In the genomic region with DNA sequence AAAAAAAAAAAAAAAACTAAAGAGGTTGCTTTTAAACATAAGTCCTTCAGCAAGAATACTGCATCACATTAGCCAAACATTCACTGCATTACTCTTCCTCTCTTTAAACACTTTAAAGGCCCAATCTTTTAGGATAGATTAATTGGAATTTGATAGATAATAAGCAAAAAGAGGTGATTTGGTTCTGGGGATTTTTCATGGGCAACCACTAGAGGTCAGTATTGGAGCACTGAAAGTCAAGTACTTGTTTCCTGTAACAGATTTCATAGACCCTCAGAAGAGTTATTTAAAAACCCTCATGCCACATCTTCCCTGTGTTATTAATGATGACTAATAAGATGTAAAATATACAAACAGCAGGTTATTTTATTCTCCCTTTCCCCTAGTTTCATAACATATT, we compare ENCODE assay signal across 8 mouse cellular contexts.
DNase-seq lines count a peak whose midpoint lies in the region; ATAC-seq and TF ChIP-seq lines count a peak whose summit lies in the region.

No protein-coding gene starts in this region.

- no peaks in the 10 kb centered on the region for H3K9me3 ChIP-seq in G1E (replicated peaks)

- H3K27me3 ChIP-seq in G1E (ENCODE audit: insufficient read depth, low read length), result no peaks in the 10 kb centered on the region

- no peaks in the 10 kb centered on the region for H3K4me1 ChIP-seq in G1E (ENCODE audit: insufficient read depth, low read depth, low read length)

- 0 out of 2 replicates have a peak, but pooled peaks have one; percentile 39 for TF ChIP-seq CTCF in G1E (IDR thresholded peaks at IDR 0.05; ENCODE audit: low read depth, low read length)

- no peak overlapping the region for H3K4me3 ChIP-seq in G1E (ENCODE audit: low read depth, low read length)

- ATAC-seq in G1E (ENCODE audit: extremely low read depth, insufficient number of reproducible peaks, low FRiP score, poor library complexity, severe bottlenecking), result no peak
- peak; percentile 80 for ATAC-seq in common myeloid progenitor, adult 5-6 weeks (replicated peaks; ENCODE audit: low read depth, poor library complexity, severe bottlenecking)
- ATAC-seq in erythroid progenitor cell, adult 5-6 weeks (replicated peaks; ENCODE audit: low FRiP score, poor library complexity, severe bottlenecking), result no peak

- DNase-seq in adrenal gland, postnatal 10 days, result peak; percentile 44
- no peak for DNase-seq in adrenal gland, adult 18-20 months (ENCODE audit: low spot score in 2 of 2)
- peak; percentile 65 for DNase-seq in layer of hippocampus, adult 11-12 months (ENCODE audit: low spot score)
- no peak for DNase-seq in layer of hippocampus, postnatal 36 days
- DNase-seq in G1E (ENCODE audit: low spot score), result no peak
- DNase-seq in lung, postnatal 10 days, result peak; percentile 58

- peaks cover 10% of the 10 kb centered on the region for H3K36me3 ChIP-seq in G1E (replicated peaks)

Comparison
In these comparisons a context has a peak if more than half of its experiments do, and no peak if none do; other contexts are left out.
1. DNase-seq: peak in adrenal gland, postnatal 10 days (single experiment), layer of hippocampus, adult 11-12 months (single experiment) and lung, postnatal 10 days (single experiment); none in adrenal gland, adult 18-20 months (0 of 2), layer of hippocampus, postnatal 36 days (0 of 2) and G1E (single experiment).